Mouse (Mus musculus): ENCODE measurements at regions not wholly inside any gene's neighbourhood (a gene's known extent, or its start where the extent isn't known, plus 50 kb on each side); places are given as distances from the start of the nearest gene placed in this dataset.

DNA sequence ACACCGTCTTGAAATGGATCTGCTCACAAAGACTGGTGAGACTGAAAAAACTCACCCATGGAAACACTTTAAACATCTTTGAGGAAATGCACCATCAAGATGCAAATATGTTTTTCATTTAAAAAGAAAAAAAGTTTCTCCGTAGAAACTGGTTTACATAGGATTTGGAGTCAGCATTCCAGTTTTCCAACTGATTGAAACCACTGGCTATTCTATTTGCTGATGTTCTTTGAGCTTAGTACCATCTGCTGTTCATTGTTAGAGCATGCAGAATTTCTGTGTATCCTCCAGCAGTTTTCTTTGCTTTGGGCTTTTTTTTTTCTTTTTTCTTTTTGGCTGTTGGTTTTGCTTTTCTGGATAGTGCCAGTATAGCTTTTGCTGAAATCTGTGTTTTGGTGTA lies 1948.3 kb downstream of the 9330182O14Rik start:
- DNase-seq, result no peak

DNA sequence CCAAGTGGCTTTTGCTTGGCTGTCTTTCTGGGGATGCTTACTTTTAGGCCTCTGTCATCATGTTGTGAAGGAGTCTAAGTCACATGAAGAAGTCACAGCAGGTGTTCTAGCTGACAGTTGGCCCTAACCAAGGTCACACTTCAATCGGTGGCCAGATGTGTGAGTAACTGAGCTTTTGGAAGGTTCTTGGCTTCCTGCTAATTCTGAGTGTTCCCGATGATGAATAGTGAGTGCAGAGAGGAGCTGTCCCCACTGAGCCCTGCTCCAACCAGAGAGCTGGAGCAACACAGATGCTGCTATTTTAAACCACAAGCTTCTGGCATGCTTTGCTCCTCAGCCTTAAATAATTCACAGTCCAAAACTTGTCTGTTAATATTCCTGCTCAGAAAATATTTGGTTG lies 1966.6 kb downstream of the 9330182O14Rik start:
- DNase-seq, result no peak

DNA sequence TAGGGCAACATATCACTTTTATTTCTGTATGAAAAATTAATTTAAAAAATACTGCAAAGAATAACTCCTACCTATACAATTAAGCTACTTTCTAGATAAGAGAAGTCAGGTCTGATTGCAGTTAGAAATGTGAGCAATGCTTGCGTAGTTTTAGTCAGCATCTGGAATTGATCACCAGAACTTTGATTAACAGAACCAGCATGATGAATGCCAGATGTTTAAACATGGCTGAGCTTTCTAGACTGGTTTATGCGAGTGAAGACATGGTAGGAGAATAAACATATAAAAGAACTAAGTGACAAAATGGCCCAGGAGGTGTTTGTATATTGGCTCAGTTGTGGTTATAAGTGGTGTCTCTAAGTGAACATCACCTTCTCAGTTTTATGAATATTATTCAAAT lies 1970.7 kb downstream of the 9330182O14Rik start:
- no peak for DNase-seq

DNA sequence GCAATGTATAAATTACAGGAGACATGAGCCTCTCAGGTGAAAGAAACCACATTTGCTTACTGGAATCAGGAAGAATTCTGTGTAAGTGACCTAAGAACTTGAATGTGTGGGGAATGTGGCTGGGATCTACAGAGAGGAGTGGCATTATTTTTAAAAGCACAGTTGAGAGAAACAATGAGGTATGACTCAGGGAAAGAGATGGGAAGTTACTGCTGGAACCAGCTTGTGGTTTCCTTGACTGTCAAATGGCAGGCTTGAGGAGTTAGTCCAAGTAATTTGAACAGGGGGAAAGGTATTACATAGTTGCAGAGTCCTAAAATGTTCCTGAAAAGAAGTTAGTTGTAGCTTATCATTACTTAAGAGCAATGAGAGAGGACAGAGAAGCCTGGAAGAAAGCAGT lies 1972.9 kb downstream of the 9330182O14Rik start:
- no peak for DNase-seq

DNA sequence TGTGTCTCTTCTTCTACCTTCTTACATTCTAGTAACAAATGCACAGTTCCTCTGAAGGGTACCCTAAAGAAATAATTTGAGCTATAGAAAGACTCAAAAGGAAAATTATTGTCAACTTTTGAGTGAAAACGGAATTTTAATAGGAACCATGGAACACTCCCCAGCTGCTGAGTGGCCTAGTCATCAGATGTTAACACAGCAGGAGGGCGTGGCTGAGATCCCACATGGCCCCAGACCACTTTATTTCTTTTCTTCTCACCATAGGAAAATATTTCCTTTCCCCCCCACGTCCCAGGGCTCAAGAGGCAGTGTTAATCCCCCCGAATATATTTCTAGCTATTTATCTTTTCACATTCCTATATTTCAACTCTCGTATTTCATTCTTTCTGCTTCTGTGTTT lies 1977.6 kb downstream of the 9330182O14Rik start:
- no peak for DNase-seq

DNA sequence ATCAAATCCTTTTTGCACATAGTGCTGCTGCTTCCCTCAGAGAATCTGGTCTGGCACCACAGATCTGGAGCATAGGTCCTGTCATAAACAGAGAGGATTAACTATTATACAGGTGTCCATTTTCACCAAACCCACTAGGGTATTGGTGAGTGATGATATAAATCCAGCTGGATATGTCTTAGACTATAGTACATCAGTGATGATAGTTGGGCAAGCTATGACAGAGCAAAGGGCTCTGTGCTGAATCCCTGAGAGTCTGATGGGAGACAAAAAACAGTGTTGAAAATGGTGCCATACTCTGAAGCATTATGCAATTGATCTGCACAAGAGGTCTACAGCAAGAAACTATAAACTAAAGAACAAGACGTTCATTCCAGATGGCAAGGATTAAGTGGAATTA lies 1993.3 kb downstream of the 9330182O14Rik start:
- no peak for DNase-seq

DNA sequence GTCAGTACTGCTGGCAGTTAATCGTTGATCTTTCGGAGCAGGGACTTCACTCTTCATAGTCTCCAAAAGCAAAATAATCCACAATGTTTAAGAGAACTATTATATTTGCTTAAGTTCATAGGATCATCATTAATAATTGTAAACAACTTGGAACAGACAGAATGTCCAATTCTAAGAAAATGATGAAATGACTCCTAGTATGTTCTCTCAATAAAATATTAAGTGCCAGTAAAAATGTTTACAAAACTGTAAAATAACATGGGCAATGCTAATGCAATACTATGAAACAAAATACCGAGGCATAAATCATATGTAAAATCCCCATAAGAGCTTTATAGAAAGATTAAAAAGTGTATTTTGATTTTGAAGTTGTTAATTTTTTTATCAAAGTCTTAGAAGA lies 1994.8 kb downstream of the 9330182O14Rik start:
- DNase-seq, result no peak

DNA sequence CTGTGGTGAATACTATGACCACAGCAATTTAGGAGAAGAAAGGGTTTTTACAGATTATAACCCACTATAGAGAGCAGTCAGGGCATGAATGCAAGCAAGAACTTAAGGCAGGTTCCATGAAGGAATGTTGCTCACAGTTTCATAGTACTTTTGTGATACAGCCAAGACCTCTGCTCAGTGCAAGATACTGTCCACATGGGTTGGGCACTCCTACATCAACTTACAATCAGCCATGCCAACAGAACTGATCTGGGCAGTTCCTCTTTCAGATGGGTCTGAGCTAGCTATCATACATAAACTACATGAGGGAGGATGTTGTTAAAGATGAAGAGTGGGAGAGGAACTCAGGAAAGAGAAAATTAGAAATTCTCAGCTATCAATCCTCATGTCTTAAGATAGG lies 2032.4 kb downstream of the 9330182O14Rik start:
- DNase-seq, result no peak

DNA sequence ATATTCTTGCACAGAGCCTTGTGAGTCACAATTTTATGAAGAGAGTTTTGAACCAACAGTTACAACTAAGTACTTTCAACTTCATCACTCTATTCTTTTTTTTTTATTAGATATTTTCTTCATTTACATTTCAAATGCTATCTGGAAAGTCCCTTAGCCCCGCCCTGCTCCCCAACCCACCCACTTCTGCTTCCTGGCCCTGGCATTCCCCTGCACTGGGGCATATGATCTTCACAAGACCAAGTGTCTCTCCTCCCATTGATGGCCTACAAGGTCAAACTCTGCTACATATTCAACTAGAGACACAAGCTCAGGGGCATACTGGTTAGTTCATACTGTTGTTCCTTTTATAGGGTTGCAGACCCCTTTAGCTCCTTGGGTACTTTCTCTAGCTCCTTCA lies 2043.6 kb downstream of the 9330182O14Rik start:
- DNase-seq, result peak in 1 of 2 experiments; percentile 9

DNA sequence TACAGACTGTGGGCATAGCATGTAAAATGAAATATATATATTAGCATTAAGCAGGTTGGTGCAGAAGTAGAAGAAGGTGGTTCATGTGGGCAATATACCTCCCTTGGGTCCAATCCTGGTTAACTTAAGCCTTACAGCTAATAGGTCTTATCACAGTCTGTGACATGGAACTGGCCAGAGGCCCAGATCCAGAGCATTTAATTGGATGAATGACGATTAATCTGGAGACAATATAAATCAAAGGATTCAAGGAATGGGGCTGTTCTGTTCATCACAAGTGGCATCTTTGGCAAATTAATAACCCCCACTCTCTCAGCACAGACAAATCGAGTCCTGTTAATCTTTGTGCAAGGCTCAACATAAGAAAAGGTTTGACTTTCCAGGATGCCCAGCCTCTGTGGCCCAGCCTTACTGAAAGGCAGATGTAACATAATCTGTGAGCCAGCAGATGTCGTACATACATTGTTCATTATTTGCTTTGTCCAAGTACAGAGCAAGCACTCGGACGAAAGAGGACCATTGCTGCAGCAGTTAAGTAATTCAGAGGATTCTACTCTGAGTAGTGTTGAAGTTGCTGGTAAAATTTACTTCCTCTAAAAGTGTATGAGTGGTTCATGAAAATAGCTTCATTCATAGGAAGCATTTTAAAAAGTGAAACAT lies 2073.2 kb downstream of the 9330182O14Rik start:
- no peak for DNase-seq

DNA sequence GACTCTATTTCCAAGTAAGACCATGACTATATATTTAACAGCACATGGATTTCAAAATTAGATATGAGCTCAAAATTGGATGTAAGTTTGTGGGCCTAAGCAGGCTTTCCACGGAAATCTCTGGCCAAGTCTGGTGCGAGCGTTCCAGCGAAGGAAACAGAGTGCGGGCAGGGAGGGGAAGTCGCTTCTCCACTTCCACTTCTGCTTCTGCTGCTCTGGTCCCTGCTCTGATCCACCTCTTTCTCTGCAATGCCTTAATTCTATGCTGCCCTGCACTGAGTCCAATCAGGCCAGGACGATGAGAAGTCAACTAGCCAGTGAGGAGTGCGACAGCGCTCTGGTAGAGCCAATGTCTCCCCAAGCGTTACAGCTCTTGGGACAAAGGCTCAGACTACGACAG lies 2085.3 kb downstream of the 9330182O14Rik start:
- DNase-seq, result peak in 1 of 2 experiments; percentile 5

DNA sequence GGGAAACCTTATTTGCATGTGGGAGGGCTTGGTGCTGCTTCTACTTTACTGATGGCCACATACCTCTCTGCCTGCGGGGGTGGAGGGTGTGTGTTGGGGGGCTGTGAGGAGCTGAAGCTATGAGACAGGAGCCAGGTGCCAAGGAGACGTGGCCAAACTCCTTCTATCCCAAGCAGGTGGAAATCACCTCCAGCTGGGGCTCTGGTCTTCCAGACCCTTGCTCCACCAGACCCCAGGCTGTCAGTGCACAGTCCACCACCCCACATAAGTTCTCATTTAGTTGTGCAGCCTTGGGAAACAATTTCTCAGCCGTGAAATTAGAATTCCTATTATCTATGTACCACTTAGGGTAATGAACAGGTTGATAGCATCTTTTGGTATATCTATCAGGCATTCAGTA lies 2085.8 kb downstream of the 9330182O14Rik start:
- DNase-seq, result no peak

DNA sequence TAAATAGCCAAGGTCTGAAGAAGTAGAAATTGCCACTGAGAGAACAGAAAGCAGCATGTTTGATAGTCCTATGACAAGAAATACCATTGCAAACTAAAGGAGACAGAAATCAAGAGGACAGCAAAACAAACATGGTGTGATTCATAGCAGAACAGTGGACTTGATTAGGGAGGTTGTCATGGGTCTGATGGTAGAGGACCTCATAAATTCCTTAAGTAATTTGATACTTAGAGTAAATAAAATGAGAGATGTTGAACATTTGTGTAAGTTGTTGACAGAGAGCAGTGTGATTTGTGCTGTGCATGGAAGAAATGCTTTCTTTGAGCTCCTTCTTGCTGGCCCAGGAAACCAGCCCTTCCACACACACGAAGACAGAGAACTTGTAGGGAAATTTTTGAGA lies 2090.8 kb downstream of the 9330182O14Rik start:
- DNase-seq, result no peak

DNA sequence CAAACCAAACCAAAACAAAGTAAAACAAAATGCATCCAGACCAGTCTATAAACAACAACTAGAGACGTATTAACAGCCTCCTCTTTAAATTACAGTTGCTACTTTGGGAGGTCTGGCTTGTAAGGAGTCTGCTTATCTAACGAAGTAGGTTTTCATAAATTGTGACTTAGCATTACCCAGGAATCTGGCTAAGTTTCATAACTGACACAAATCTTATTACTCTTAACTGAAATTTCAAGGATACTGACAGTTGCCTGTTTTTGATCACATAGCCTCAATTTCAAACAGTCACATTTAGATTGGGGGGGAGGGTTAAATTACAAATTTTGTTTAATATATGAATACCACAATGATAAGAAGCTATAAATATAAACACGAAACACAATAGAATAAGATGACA lies 2097.5 kb downstream of the 9330182O14Rik start:
- DNase-seq, result no peak

DNA sequence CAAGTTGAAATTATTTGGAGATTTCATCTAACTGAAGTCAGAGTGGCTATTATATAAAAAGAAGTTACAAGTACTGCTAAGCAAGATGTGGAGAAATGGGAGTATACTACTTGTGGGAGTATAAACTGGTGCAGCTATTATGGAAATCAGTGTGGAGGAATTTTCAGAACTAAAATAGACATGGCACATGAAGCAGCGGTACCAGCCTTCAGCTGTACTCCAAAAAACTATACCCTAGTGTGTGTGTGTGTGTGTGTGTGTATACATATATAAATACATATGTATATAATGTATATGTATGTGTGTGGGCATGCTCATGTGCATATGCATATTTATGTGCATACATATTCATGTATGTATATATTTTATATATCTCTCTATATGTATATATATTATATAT lies 2112.6 kb downstream of the 9330182O14Rik start:
- no peak for DNase-seq

DNA sequence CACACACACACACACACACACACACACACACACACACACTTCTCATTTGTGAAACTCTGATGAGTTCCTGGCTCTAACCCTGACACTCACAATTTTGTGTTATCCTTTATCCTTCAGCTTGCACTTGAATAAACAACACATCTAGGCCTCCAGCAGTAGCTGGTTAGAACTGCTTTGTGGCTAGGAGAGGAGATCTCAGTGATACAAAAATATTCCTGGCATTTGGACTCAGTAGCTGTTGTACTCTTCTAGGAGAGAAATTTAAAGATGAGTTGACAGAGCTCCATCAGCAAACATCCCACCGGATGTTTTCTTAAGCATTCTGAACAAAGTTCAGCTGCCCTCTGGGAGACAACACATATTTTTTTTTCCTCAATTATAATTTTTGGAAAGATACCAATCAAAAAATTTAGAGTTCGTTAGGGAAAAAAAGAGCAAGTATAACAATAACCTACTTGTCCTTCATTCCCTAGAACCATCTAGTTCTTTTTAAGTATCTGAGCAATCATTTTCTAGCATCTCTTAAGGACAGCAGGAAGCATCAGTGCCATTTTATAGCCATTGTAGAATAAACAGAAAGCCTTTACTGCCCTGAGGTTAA lies 2118.7 kb downstream of the 9330182O14Rik start:
- DNase-seq, result no peak

DNA sequence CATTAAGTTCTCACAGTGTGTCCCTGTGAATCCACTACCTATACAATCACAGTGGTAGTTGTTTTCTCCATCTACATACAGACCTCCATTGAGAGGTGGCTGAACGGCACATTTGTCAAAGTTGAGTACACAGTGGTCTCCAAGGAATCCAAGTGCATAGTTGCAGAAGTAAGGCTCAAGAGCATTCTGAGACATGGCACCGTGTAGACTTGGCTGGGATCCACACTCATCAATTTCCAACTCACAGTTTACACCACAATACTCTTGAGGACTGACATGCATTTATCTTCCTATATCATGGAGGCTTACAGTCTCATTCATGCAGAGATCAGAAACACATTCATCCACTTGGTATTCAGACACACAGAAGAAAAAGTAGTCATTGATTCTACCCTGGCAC lies 2122.2 kb downstream of the 9330182O14Rik start:
- DNase-seq, result no peak

DNA sequence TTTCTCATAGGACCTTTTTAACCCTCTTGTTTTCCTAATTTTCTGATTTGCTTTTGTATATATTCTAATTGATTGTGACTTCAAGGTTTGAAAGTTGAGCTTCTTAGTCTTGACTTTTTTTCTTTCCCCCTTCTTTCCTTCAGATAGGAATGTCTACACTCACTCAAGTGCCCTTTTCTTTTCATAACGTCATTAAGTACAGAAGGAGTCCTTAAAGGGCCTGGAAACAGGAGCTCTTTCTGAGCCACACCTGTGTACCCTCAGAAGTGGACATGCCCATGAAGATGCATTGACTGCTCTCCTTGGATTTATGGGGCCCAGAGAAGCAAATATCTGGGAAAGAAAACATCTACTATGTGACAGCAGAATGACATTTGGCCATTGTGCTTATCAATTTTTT lies 2141.0 kb downstream of the 9330182O14Rik start:
- no peak for DNase-seq

DNA sequence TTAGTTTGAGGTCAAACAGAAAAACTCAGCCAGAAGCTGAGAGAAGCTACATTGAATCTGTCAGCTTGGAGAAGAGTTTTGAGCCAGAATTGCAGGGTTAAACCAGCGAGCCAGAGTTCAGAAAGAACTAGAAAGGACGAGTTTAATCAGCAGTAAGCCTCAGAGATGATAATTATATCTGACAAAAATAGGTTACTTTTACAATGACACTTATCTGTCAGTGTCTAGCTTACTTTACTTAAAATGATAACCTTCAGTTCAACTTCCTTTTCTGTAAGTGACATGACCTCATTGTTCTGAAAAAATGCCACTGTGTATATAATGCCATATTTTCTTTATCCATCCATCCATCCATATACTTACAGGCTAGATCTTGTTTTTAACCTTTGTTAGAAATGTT lies 2143.1 kb downstream of the 9330182O14Rik start:
- no peak for DNase-seq

DNA sequence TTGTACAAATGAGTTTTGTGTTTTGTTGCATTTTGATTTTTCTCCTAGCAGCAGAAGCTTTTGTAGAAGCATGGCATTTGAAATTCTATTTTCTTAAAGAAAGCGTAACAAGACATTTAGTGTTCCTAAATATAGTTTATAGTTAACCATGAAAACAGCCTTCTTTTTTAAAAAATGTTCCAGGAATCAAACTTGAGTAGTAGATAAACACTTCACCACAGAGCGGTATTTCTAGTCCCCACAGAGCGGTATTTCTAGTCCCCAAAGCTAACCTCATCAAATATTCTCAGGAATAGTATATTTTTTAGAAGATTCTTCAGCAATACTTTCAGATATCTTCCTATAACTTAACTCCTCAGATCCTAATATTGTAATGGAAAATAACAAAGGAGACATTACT lies 2146.6 kb downstream of the 9330182O14Rik start:
- DNase-seq, result no peak

DNA sequence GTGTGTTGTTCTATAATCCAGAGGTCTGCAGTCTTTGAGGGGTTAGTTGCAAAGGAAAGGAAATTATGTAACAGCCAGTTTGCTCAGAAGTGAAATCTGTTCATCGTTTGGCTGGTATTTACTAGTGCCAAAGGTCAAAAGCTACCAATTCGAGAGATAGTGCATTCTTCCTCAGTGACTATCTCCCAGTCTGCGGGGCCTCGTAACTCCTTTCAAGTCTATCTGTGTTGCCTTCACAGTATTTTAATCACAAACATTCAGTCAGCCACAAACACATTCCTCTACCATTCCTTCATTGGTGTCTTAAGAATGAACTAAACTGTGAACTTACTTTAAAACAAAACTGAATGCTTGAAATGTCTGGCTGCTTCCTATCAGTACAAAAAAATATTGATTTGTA lies 2162.2 kb downstream of the 9330182O14Rik start:
- DNase-seq, result no peak

DNA sequence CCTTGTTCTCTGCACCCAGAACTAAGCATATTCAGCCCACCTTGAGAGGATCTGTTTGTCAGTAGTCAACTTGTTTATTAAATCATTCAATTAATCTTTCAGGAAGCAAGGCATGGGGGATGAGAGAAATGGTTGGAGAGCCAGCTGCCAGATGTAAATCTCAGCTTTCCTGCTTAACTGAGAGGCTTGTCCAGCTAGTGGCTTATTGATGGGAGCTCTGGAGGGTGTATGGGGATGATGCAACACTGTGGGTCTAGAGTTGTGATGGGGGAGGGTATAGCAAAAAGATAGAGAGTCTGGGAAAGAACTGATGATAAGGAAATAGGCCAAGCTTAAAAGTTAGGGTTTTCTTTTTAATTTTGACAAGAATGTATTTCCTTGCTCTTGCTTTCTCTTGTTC lies 2163.3 kb downstream of the 9330182O14Rik start:
- DNase-seq, result no peak

DNA sequence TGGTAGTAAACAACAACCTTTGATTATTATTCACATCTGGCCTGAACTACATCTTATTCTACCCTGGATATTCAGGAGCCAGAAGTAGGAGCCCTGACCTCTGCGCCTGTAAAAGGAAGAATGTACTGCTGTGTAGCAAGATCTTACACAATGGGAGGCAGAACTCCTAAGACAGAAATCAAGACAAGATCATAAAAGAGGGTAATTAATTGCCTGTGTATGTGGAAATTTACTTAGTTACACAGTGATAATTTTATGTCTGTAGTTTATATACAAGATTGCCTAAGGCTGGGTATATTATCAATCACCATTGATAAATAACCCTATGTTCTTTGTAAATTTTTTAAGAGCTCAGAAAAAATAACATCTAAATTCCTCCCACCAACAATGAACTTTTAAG lies 2167.8 kb downstream of the 9330182O14Rik start:
- no peak for DNase-seq

DNA sequence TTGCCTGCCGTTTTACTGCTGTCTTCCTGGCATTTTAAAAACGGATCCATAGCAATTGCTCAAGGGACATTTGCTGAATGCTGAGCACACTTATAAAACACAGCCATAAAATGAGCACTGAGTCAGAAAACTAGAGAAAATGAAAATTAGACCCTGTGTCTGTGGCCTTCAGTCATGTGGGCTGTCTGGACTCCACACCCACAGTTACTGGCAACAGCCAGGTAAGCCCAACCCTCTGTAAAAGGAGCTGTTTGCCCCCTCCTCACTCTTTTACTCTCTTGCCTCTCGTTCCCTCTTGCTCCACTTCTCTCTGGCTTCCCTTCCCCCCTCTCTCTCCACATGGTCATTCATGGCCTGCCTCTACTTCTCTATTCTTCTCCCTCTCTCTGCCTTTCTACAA lies 2169.9 kb downstream of the 9330182O14Rik start:
- DNase-seq, result no peak

DNA sequence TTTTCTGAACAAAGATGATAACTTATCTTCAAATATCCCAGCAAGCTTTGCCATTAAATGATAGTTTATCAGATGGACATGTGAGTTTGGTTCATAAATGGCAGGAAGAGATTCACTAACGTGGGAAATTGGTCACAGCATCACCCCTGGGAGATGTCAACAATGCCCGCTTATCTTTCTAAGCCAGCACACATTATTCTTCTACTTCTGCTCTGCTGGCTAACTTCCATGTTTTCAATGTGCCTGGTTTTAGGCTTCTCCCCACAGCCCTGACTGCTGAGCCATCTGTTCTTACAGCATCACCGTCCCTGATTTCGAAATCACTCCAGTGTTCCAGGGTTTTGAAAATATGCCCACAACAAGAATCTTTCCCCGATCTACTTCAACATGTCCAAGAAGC lies 2175.4 kb downstream of the 9330182O14Rik start:
- no peak for DNase-seq

All from spleen, adult 18-20 months (tissue).